Mouse (Mus musculus) heart, adult 18-20 months (tissue): ENCODE measurements around the gene Fads3. TPM values are rescaled to one million over a fixed set of nuclear protein-coding genes. Genes with fewer than 3 reads are reported as not detected.
A peak's percentile ranks its signal among the peaks of the same experiment; 100 is the strongest.

Experiments
- DNase-seq, 2 experiments: peaks; one replicate each; pipeline ENCODE4 v3.0.0; 2021 to 2022; ENCODE audit warnings: mixed read lengths in 1 of 2
- total RNA-seq, 2 experiments: library from RNA; stranded (reverse); gene quantifications; 2 replicates each; pipeline ENCODE4 v1.2.3; 2021

The Fads3 gene
- total RNA-seq, 2 experiments from 2014 or later, result 31.8 to 34.9 TPM

DNA sequence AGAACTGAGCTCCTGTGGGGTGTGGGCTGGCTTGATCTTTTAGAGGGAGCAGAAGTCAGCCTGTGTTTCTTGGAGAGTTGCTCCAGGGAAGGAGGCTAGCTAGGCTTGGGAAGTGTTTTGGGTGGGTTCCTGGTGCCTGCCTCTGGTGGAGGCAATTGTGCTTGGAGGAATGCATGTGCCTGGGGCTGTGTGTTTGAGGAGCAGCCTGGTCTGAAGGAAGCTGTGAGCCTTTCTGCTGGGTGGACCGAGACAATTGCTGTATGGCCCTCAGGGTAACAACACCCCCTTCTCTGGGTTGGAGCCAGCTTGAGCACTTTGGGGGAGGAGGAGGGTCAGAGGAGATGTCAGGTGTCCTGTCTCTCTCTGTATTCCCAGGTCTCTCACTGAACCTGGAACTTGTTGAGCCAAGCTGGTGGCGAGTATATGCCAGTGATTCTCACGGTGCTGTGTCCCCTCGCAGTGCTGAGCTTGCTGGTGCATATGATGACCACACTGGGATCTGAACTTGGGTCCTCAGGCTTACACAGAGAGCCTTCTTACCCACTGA, 22.1 kb upstream of the Fads3 start:
- DNase-seq, result no peak

DNA sequence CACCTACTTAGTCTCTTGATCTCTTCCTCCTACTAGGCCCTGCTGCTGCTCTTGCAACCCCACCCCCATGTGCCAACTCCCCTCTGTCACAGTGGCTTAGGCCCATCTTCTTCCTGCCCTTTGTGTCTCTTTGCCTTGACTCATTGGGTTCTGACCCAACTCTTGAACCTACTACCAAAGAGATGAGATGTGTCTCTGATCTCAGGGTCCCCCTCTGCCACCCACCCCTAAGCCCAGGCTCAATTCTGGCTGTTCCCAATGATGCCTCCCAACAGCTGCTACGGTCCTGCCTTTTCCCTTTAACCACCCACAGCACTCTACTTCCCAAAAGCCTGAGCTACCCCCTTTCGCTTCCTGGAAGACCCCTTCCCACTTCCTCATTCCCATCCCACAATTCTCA, 19.4 kb upstream of the Fads3 start:
- no peak for DNase-seq

DNA sequence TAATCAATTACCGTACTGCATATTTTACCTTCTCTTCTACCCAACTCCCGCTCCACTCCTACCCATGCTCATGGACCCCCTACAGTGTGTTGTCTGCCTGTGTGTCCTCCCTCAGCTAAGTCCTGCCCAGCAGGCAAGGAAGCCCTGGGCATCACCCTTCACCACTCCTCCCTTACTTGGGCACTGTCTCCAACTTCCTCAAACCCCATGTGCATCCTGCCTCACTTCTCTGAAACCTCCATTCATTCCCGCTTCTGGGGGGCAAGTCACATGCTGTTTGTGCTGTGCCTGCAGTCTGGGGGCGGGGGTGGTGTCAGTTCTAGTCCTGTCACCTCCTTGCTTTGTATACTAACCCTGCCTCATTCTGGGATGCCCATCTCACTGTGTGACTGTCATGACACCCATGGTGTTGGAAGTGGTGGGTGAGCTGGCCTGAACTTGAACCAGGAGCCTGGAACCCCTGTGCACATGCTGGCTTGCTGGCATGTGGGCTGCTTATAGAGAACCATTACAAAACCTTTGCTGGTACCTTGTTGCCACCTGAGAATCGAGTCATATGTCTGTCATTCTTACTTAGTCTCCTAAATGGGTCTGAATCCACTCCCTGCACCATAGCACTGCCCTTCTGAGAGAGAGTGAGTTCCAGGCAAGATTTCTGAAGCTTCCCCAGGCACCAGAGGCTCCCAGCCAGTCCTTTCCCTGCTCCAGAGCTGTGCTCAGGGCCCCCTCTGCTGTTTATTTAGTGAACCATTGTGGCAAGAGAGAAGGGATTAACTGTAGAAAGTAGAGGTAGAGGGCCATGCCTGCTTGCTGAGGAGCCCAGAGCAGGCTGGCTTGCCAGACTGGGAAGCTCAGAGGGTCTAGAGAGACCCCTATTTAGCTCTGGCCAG, 18.7 kb upstream of the Fads3 start:
- peak; percentile 62 to 74 for DNase-seq

GRCm38 (mm10) chr19:10023304-10023758, 18.0 kb upstream of the Fads3 start:
- peak in 1 of 2 experiments; percentile 47 for DNase-seq

GRCm38 (mm10) chr19:10025169-10025875, 16.0 kb upstream of the Fads3 start:
- DNase-seq, result peak; percentile 65 to 79

GRCm38 (mm10) chr19:10029746-10030145, 11.6 kb upstream of the Fads3 start:
- no peak for DNase-seq

DNA sequence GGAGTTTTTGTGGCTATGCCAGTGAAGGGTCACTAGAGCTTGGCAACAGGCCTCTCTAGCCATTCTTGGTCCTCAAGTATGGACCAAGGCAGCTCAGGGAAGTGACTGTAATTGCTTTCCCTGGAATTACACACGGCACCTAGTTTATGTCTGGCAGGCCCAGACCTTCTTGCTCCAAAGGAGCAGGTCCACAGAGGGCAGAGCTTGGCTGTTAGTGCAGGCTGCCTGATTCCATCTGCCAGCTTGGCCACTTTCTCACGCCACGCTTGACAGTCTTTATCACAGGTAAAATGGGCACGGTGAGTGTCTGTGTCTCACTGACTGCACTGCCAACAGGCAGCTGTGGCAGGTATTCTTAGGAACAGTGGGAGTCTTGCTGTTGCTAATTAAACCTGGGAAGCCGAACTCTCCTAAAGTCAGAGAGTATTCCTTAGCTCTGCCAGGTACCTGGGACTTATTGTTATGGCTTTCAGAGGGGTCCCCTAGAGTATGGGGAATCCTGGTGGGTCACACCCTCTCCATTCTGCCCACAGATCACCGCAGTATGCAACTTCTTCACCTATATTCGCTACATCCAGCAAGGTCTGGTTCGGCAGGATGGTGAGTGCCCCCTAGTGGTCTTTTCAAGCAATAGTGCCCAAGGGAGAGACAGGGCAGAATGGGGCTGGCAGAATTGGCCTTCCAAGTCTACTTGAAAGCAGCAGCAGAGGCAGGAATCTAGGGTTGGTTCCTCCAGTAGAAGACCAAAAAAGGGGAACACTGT, 8.0 kb upstream of the Fads3 start:
- peak; percentile 67 to 80 for DNase-seq

- DNase-seq, result peak in 1 of 2 experiments; percentile 44
These were observed 7.0 kb upstream of the Fads3 start for GRCm38 (mm10) chr19:10034356-10034755.

DNA sequence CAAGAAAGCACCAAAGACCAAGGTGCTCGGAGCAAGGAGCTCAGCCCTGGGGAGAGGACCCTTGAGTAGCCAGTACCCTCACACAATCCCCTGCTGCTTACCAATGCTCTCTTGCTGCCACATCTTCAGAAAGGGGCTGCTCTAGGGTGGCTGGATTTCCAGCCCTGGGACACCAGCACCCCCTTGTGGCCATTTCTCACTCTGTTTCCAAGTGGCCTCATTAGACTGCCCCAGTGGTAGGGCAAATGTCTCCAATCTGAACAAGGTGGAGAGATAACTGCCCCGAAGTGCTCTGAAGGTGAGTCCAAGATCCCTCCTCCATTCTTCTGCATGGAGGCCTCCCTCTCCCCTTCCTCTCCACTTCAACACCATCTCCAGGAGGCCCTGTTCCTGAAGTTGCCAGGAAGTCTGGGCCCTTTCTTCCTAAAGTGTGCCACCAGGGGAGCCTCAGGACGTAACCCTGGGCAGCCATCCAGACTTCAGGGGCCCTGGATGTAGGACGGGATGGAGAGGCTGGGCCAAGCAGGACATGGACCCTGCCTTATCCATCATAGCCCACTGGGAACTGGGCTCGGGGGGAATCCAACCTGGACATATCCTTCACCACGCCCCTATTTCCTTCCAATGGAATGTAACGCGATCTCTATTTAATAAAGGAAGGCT, 6.5 kb upstream of the Fads3 start:
- peak; percentile 79 to 90 for DNase-seq

DNA sequence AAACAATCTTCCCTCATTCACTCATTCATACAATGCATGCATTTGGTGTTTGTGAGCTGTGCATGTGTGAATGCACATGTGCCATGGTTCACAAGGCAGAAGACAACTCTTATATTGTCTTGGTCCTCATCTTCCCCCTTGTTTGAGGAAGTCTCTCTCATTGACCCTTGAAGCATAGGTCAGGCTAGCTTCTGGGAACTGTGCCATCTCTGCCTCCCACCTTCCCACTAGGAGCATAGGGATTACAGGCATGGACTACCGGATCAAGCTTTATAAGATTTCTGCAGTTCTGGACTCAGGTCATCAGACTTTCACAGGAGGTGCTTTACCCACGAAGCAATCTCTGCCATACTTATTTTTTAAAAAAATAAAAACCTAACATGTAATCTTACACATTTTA, 3.8 kb upstream of the Fads3 start:
- no peak for DNase-seq

- no peak for DNase-seq
These were observed 3.0 kb upstream of the Fads3 start for GRCm38 (mm10) chr19:10038364-10038763.

GRCm38 (mm10) chr19:10038910-10039309, 2.5 kb upstream of the Fads3 start:
- DNase-seq, result peak; percentile 64 to 65

GRCm38 (mm10) chr19:10039615-10040014, 1.8 kb upstream of the Fads3 start:
- DNase-seq, result peak in 1 of 2 experiments; percentile 41

- no peak for DNase-seq
These were observed 442 bp upstream of the Fads3 start for GRCm38 (mm10) chr19:10040866-10041387.

DNA sequence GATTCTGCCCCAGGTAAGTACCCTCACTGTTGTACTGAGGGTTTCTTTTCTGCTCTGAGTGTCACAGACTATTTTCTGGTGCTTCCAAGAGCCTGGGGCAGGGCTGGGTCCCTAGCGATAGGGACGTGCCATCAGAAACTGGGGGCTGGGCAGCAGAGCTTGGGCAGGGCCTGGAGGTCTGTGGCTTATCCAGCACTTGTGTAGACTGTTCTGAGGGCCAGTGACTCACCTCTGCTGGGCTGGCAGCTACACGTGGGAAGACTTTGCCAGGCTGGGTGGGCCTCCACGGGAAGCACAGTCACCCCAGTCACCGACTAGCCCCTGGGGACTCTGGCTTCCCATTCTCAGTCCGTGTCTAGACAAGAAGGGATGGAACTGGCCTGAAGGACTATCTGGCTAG, 863 bp downstream of the Fads3 start:
- DNase-seq, result peak; percentile 64 to 68

- no peak for DNase-seq
These were observed 1.4 kb downstream of the Fads3 start for GRCm38 (mm10) chr19:10042816-10043215.

DNA sequence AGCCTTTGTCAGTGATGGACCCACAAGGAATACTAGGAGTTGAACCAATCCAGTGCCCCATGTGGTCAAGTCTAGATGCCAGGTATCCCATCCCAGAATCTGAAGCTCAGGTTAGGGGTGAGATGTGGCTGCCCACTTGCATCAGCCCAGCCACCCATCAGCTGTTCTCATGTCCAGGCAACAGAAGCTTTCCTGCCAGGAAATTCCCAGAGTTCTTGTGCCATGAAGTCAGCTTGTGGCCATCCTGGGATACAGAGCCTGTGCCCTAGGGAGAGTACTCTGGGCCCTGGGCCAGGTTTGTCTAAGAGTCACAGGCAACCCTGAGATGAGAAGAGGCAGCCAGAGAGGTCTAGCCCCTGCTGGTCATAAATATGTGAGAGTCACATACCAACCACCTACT, 2.3 kb downstream of the Fads3 start:
- DNase-seq, result peak; percentile 80 to 86

GRCm38 (mm10) chr19:10045707-10046106, 4.3 kb downstream of the Fads3 start:
- no peak for DNase-seq

DNA sequence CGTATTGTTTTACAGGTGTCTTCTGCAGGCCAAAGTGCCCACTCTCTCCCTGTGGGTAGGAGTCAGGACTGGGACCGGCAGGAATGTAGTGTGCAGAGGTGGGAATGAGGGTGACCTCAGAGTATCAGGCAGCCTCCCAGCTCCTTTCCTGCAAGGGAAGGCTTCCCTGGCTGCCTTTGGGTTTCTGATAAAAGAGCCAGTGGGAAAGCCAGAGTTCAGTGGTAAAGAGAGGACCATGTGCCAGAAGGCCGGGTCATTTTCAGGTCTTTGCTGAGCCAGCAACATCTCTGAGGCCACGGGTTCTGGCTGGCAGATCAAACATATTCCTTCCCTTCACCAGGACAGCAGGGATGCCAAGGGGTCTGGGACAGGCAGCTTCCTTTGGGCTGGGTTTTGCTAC, 5.0 kb downstream of the Fads3 start:
- DNase-seq, result peak; percentile 37 to 58

DNA sequence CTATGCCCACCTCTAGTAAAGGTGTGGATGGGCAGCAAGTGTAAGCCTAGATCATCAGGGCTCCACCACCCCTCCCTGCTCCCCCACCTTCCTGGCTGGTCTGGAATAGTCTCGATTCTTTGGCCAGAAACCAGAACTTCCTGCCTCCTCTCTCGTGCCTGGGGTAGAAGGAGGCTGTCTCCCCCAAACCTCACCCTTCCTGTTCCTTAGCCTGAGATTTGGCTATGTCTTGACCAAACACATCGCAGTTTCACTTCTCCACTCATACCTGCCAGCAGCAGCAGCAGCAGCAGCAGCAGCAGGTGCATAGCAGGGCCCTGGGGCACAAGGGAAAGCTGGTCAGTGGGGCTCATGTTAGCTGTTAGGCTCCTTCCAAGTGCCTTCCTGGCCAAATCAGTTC, 5.6 kb downstream of the Fads3 start:
- peak; percentile 51 to 65 for DNase-seq

DNA sequence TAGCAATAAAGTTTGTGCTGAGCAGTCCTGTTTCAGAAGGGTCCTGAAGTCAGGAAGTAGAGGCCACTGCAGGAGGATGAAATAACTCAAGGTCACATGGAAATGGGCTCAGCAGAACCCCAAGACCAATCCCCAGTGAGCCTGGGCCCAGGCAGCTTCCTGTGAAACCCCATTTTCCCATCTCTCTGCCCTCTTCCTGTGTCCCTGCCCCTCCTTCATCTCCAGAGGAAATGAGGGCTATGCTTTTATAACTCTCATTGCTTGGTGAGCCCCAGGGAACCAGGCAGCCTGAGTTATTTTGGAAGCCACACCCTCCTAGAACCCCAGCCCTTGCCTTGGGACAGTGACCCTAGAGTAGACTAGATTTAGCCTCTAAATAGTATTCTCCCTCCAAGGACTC, 8.2 kb downstream of the Fads3 start:
- DNase-seq, result no peak
